Mouse (Mus musculus): ENCODE data around the gene Tas2r143.

- TF ChIP-seq CTCF (IDR thresholded peaks at IDR 0.05; ENCODE audit: low read depth) (no peak), EP300 (optimal IDR thresholded peaks at IDR 0.05) (no peak)
These were observed 5.1 kb downstream of the Tas2r143 start, which contains the start of gene Tas2r135 for GRCm38 (mm10) chr6:42405134-42405533.
